Mouse (Mus musculus): Measurements from ENCODE around the gene Abhd4.

GRCm38 (mm10) chr14:54213734-54214133, 40.3 kb upstream of the Abhd4 start:
- no peak for TF ChIP-seq CTCF (IDR thresholded peaks at IDR 0.05; ENCODE audit: borderline replicate concordance, insufficient read depth, low read length)
- no peak for TF ChIP-seq POLR2A (IDR thresholded peaks at IDR 0.05; ENCODE audit: low read depth, low read length)
